Mouse (Mus musculus) heart, embryonic 14.5 days (tissue): ENCODE data around the gene Meaf6. TPM values are rescaled to one million over a fixed set of nuclear protein-coding genes. Genes with fewer than 3 reads are reported as not detected.
A peak's percentile ranks its signal among the peaks of the same experiment; 100 is the strongest.

Experiments
- ATAC-seq: fragments of 200-750 bp; cut with Nextera tagmentation; 2 replicates; pipeline ENCODE4 v1.8.0; 2017; ENCODE audit warnings: low read depth, moderate TSS enrichment; ENCODE audit not compliant: insufficient number of reproducible peaks, insufficient read depth, low FRiP score
- H3K27ac ChIP-seq, 2 experiments: fragments of 200-500 bp in 1 of 2; fragments of 300-500 bp in 1 of 2; sonication (generic) in 1 of 2; replicated peaks in 1 of 2; 2 replicates each; pipeline ENCODE4 v1.5.1; 2012 to 2014; ENCODE audit warnings: low read depth in 2 of 2, low read length in 2 of 2, control low read depth in 1 of 2, mild to moderate bottlenecking in 1 of 2, mixed read lengths in 1 of 2; ENCODE audit not compliant: control insufficient read depth in 1 of 2, insufficient read depth in 1 of 2
- H3K27me3 ChIP-seq: fragments of 300-500 bp; sonication (generic); 2 replicates; pipeline ENCODE4 v1.6.1; 2014; ENCODE audit warnings: mild to moderate bottlenecking, low read length, control low read depth; ENCODE audit not compliant: control insufficient read depth, insufficient read depth
- H3K36me3 ChIP-seq: fragments of 300-500 bp; sonication (generic); 2 replicates; pipeline ENCODE4 v1.6.1; 2014; ENCODE audit warnings: mild to moderate bottlenecking, control low read depth, low read length, mixed read lengths; ENCODE audit not compliant: control insufficient read depth, insufficient read depth
- H3K4me1 ChIP-seq, 2 experiments: fragments of 200-500 bp in 1 of 2; fragments of 300-500 bp in 1 of 2; sonication (generic) in 1 of 2; 2 replicates each; pipeline ENCODE4 v1.6.1; 2012 to 2014; ENCODE audit warnings: low read length in 2 of 2, control low read depth in 1 of 2, mixed read lengths in 1 of 2; ENCODE audit not compliant: control insufficient read depth in 2 of 2, insufficient read depth in 2 of 2
- H3K4me2 ChIP-seq: fragments of 300-500 bp; sonication (generic); 2 replicates; pipeline ENCODE4 v1.6.1; 2014; ENCODE audit warnings: mild to moderate bottlenecking, low read length
- H3K4me3 ChIP-seq, 2 experiments: fragments of 200-500 bp in 1 of 2; fragments of 300-500 bp in 1 of 2; sonication (generic) in 1 of 2; 2 replicates each; pipeline ENCODE4 v1.5.1; 2012 to 2014; ENCODE audit warnings: low read length in 2 of 2, mild to moderate bottlenecking in 2 of 2, control low read depth in 1 of 2, low read depth in 1 of 2, moderate library complexity in 1 of 2; ENCODE audit not compliant: control insufficient read depth in 1 of 2, insufficient read depth in 1 of 2
- H3K9ac ChIP-seq: fragments of 300-500 bp; sonication (generic); 2 replicates; pipeline ENCODE4 v1.6.1; 2014; ENCODE audit warnings: mild to moderate bottlenecking, low read length
- H3K9me3 ChIP-seq: fragments of 300-500 bp; sonication (generic); 2 replicates; pipeline ENCODE4 v1.6.1; 2016; ENCODE audit warnings: low read length, control low read depth; ENCODE audit not compliant: control insufficient read depth
- WGBS: fragments of 180-500 bp; shearing (Covaris S2); extraction: QIAGEN DNeasy Blood & Tissue Kit; methylation state at CpG from one replicate; pipeline ENCODE4 v1.1.7; 2014; 5-methylcytosine and 5-hydroxymethylcytosine counted together
- polyA plus RNA-seq: library from polyadenylated mRNA; unstranded; fragments of >200 nt; fragmentation: Nextera tagmentation; extraction: Ambion mirVana; gene quantifications from 2 replicates; pipeline ENCODE4 v1.2.1, GENCODE M21; 2014

Meaf6 gene
- 43.8 and 46.0 TPM in 2 replicates for polyA plus RNA-seq

GRCm38 (mm10) chr4:125084403-125085345 is at the start of gene Meaf6:
TSS of gene Meaf6 (plus strand) at chr4:125085134.
- Histone ChIP-seq H3K4me1 (peaks cover 4 to 13% of the 10 kb centered on the region in 2 experiments; a peak in 3 of 4 replicates), H3K9me3 (no peaks in the 10 kb centered on the region), H3K27ac (peak within 1 kb of the TSS; percentile 96), H3K4me2 (peak within 1 kb of the TSS; percentile 95), H3K36me3 (peaks cover 34% of the 10 kb centered on the region), H3K4me3 (peak within 1 kb of the TSS; percentile 87 to 93), H3K27me3 (no peaks in the 10 kb centered on the region), H3K9ac (peak within 1 kb of the TSS; percentile 89)
- ATAC-seq: peak; percentile 85
- WGBS: 2% methylated on average over 63 of the region's 63 CpGs

GRCm38 (mm10) chr4:125044454-125044853 is 40.5 kb upstream of the Meaf6 start:
- Histone ChIP-seq H3K27ac (no peak overlapping the region), H3K4me3 (no peak overlapping the region), H3K4me2 (no peak overlapping the region), H3K9ac (no peak overlapping the region), H3K36me3 (peaks cover 100% of the 10 kb centered on the region), H3K9me3 (no peaks in the 10 kb centered on the region), H3K4me1 (no peaks in the 10 kb centered on the region), H3K27me3 (no peaks in the 10 kb centered on the region)
- ATAC-seq: no peak
- 84% methylated on average over 7 of the region's 7 CpGs for WGBS

- 0 out of 4 replicates have a peak overlapping the region, but pooled peaks of 1 of the 2 experiments have one; percentile 9 for H3K27ac ChIP-seq
- no peak overlapping the region for H3K9ac ChIP-seq
- H3K9me3 ChIP-seq: no peaks in the 10 kb centered on the region
- H3K4me1 ChIP-seq: peaks cover 9 to 15% of the 10 kb centered on the region in 2 experiments
- H3K4me3 ChIP-seq: no peak overlapping the region
- no peak for ATAC-seq
- H3K4me2 ChIP-seq: no peak overlapping the region
- 59% methylated on average over 9 of the region's 9 CpGs for WGBS
- H3K36me3 ChIP-seq: peaks cover 60% of the 10 kb centered on the region
- H3K27me3 ChIP-seq: no peaks in the 10 kb centered on the region
Measured at GRCm38 (mm10) chr4:125055385-125055784, 29.5 kb upstream of the Meaf6 start.

GRCm38 (mm10) chr4:125056476-125056875 is 28.5 kb upstream of the Meaf6 start:
- 92% methylated on average over 4 of the region's 4 CpGs for WGBS
- H3K4me1 ChIP-seq: peaks cover 9 to 15% of the 10 kb centered on the region in 2 experiments
- H3K9ac ChIP-seq: no peak overlapping the region
- no peak overlapping the region for H3K4me3 ChIP-seq
- no peaks in the 10 kb centered on the region for H3K27me3 ChIP-seq
- H3K36me3 ChIP-seq: peaks cover 51% of the 10 kb centered on the region
- no peaks in the 10 kb centered on the region for H3K9me3 ChIP-seq
- no peak for ATAC-seq
- H3K4me2 ChIP-seq: no peak overlapping the region
- 0 out of 4 replicates have a peak overlapping the region, but pooled peaks of 1 of the 2 experiments have one; percentile 33 for H3K27ac ChIP-seq

- H3K4me2 ChIP-seq: 0 out of 2 replicates have a peak overlapping the region, but pooled peaks have one; percentile 6
Measured at GRCm38 (mm10) chr4:125057273-125057672, 27.7 kb upstream of the Meaf6 start.

DNA sequence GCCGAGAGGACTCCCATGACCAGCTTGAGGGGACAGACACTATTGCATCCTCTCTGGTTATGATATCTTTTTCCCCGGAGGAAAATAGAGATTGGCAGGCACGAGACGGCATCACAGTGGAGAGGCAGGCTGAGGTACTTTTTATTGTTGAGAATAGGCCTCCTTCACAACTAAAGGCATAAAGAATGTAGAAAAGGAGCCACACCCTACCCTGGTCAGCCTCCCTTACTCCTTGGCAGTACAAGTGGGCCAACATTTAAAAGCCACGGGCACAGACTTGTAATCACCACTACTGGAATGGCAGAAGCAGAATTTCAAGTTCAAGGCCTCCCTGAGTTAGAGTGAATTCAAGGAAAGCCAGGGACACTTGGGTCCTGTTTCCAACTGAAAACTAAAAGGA is 26.9 kb upstream of the Meaf6 start:
- H3K9ac ChIP-seq: no peak overlapping the region
- peaks cover 35% of the 10 kb centered on the region for H3K36me3 ChIP-seq
- 14% methylated on average over 5 of the region's 5 CpGs for WGBS
- H3K4me2 ChIP-seq: no peak overlapping the region
- no peak overlapping the region for H3K4me3 ChIP-seq
- H3K4me1 ChIP-seq: peaks cover 9 to 15% of the 10 kb centered on the region in 2 experiments
- H3K27ac ChIP-seq: no peak overlapping the region
- no peaks in the 10 kb centered on the region for H3K9me3 ChIP-seq
- H3K27me3 ChIP-seq: no peaks in the 10 kb centered on the region
- ATAC-seq: no peak

More at GRCm38 (mm10) chr4:125057273-125057672, 27.7 kb upstream of the Meaf6 start:
- peak overlapping the region; percentile 33 to 58; a peak in 3 of 4 replicates for H3K27ac ChIP-seq
- H3K27me3 ChIP-seq: no peaks in the 10 kb centered on the region
- H3K4me1 ChIP-seq: peaks cover 9 to 15% of the 10 kb centered on the region in 2 experiments
- ATAC-seq: no peak
- no peak overlapping the region for H3K9ac ChIP-seq
- H3K36me3 ChIP-seq: peaks cover 43% of the 10 kb centered on the region
- WGBS: under 1% methylated on average over 3 of the region's 3 CpGs
- no peaks in the 10 kb centered on the region for H3K9me3 ChIP-seq
- no peak overlapping the region for H3K4me3 ChIP-seq

DNA sequence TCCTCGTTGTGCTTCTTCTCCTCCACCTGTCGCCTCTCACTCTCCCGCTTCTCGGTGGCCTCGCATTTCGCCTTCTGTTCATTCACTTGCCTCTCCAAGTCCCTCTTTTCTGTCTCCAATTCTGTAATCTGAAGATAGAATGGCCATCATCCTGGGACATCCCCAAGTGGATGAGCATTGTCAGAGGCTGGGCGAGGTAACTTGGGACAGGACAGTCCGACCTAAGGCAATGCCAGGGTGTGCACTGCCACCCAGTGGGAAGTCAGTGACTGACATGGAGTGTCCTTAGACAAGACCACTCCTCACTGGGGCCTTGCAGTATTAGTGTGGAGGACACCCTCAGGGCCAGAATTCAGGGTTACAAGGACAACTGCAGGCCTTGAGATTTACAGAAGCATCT is 25.9 kb upstream of the Meaf6 start:
- WGBS: 4% methylated on average over 8 of the region's 8 CpGs

More for the DNA sequence above, 25.9 kb upstream of the Meaf6 start:
- no peak overlapping the region for H3K27ac ChIP-seq
- H3K4me1 ChIP-seq: peaks cover 9 to 15% of the 10 kb centered on the region in 2 experiments
- peak overlapping the region; percentile 53 for H3K4me2 ChIP-seq
- H3K9me3 ChIP-seq: no peaks in the 10 kb centered on the region
- H3K36me3 ChIP-seq: peaks cover 25% of the 10 kb centered on the region
- H3K4me3 ChIP-seq: no peak overlapping the region
- H3K9ac ChIP-seq: no peak overlapping the region
- ATAC-seq: no peak
- H3K27me3 ChIP-seq: no peaks in the 10 kb centered on the region
